Mouse (Mus musculus): ENCODE results near the gene Syn3. TPM values are rescaled to one million over a fixed set of nuclear protein-coding genes. Genes with fewer than 3 reads are reported as not detected.

The Syn3 gene
- polyA plus RNA-seq, 1 experiment = 0.75 TPM

GRCm38 (mm10) chr10:86371561-86371960 is 127.1 kb downstream of the Syn3 start:
- H3K27ac ChIP-seq (ENCODE audit: insufficient read depth, low read depth, low read length) = no peak overlapping the region
- TF ChIP-seq POLR2A (IDR thresholded peaks at IDR 0.05; ENCODE audit: low read depth, low read length) = no peak
- no peak for TF ChIP-seq CTCF (IDR thresholded peaks at IDR 0.05; ENCODE audit: extremely low read depth, insufficient read length, insufficient replicate concordance, low read depth, low read length)
- no peaks in the 10 kb centered on the region for H3K4me1 ChIP-seq (ENCODE audit: control insufficient read depth, insufficient read depth, insufficient read length, low read length)
- no peaks in the 10 kb centered on the region for H3K36me3 ChIP-seq (ENCODE audit: control insufficient read depth, insufficient read depth, low read length)
- no peak overlapping the region for H3K4me3 ChIP-seq (ENCODE audit: low read depth, low read length)
- no peaks in the 10 kb centered on the region for H3K27me3 ChIP-seq (ENCODE audit: control insufficient read depth, insufficient read depth, low read length)

DNA sequence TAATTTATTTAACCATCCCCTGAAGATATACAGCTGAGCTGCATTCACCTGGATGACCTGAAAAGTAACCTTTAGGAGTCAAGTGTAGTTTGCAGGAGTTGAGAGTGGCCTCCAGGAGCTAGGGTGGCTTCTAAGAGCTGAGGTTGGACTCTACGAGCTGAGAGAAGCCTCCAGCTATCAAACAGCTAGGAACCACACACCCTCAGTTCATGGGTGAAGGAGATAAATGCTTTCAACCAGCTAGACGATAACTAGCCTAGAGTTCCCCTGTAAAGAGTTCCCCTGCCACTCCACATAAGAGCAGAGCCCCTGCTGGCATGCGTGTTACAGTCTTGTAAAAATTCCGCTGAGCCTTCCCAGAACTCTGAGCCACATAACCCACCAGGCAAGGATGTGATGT is 129.3 kb downstream of the Syn3 start:
- WGBS = 85% methylated on average over 4 of the region's 4 CpGs
- H3K4me1 ChIP-seq (ENCODE audit: control insufficient read depth, insufficient read depth, insufficient read length, low read length) = no peaks in the 10 kb centered on the region
- no peak for TF ChIP-seq CTCF (IDR thresholded peaks at IDR 0.05; ENCODE audit: extremely low read depth, insufficient read length, insufficient replicate concordance, low read depth, low read length)
- TF ChIP-seq POLR2A (IDR thresholded peaks at IDR 0.05; ENCODE audit: low read depth, low read length) = no peak
- no peak overlapping the region for H3K27ac ChIP-seq (ENCODE audit: insufficient read depth, low read depth, low read length)
- no peaks in the 10 kb centered on the region for H3K27me3 ChIP-seq (ENCODE audit: control insufficient read depth, insufficient read depth, low read length)
- no peak overlapping the region for H3K4me3 ChIP-seq (ENCODE audit: low read depth, low read length)
- no peaks in the 10 kb centered on the region for H3K36me3 ChIP-seq (ENCODE audit: control insufficient read depth, insufficient read depth, low read length)

- no peak overlapping the region for H3K4me3 ChIP-seq (ENCODE audit: low read depth, low read length)
- no peaks in the 10 kb centered on the region for H3K27me3 ChIP-seq (ENCODE audit: control insufficient read depth, insufficient read depth, low read length)
- no peaks in the 10 kb centered on the region for H3K4me1 ChIP-seq (ENCODE audit: control insufficient read depth, insufficient read depth, insufficient read length, low read length)
- no peak overlapping the region for H3K27ac ChIP-seq (ENCODE audit: insufficient read depth, low read depth, low read length)
- TF ChIP-seq CTCF (IDR thresholded peaks at IDR 0.05; ENCODE audit: extremely low read depth, insufficient read length, insufficient replicate concordance, low read depth, low read length) (no peak), POLR2A (IDR thresholded peaks at IDR 0.05; ENCODE audit: low read depth, low read length) (no peak)
- H3K36me3 ChIP-seq (ENCODE audit: control insufficient read depth, insufficient read depth, low read length) = no peaks in the 10 kb centered on the region
- 70% methylated on average over 12 of the region's 12 CpGs for WGBS
Observed at GRCm38 (mm10) chr10:86368811-86369210, 129.9 kb downstream of the Syn3 start.

DNA sequence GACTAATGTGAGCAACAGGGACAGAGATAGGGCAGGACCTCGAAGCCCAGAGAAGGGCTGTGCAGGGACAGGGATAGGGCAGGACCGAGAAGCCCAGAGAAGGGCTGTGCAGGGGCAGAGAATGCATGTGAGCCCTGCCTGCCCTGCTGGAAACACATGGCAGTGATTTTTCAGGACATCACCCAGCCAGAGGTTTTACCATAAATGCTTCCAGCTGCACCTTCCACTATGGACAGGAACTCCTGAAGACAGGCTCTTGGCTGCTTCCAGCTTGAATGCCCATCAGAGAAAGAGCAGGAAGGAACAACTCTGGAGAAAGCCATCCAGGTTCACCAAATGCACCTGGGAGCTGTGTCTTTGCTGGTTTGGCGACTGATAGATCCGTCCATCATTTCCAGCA is 131.3 kb downstream of the Syn3 start:
- Histone ChIP-seq H3K36me3 (ENCODE audit: control insufficient read depth, insufficient read depth, low read length) (no peaks in the 10 kb centered on the region), H3K27ac (ENCODE audit: insufficient read depth, low read depth, low read length) (no peak overlapping the region), H3K4me1 (ENCODE audit: control insufficient read depth, insufficient read depth, insufficient read length, low read length) (no peaks in the 10 kb centered on the region), H3K27me3 (ENCODE audit: control insufficient read depth, insufficient read depth, low read length) (no peaks in the 10 kb centered on the region), H3K4me3 (ENCODE audit: low read depth, low read length) (no peak overlapping the region)
- TF ChIP-seq CTCF (IDR thresholded peaks at IDR 0.05; ENCODE audit: extremely low read depth, insufficient read length, insufficient replicate concordance, low read depth, low read length) (no peak), POLR2A (IDR thresholded peaks at IDR 0.05; ENCODE audit: low read depth, low read length) (no peak)
- WGBS = 91% methylated on average over 4 of the region's 4 CpGs

GRCm38 (mm10) chr10:86365632-86366092 is 133.0 kb downstream of the Syn3 start:
- Histone ChIP-seq H3K36me3 (ENCODE audit: control insufficient read depth, insufficient read depth, low read length) (no peaks in the 10 kb centered on the region), H3K4me3 (ENCODE audit: low read depth, low read length) (no peak overlapping the region), H3K4me1 (ENCODE audit: control insufficient read depth, insufficient read depth, insufficient read length, low read length) (no peaks in the 10 kb centered on the region), H3K27ac (ENCODE audit: insufficient read depth, low read depth, low read length) (no peak overlapping the region), H3K27me3 (ENCODE audit: control insufficient read depth, insufficient read depth, low read length) (no peaks in the 10 kb centered on the region)
- no peak for TF ChIP-seq POLR2A (IDR thresholded peaks at IDR 0.05; ENCODE audit: low read depth, low read length)
- TF ChIP-seq CTCF (IDR thresholded peaks at IDR 0.05; ENCODE audit: extremely low read depth, insufficient read length, insufficient replicate concordance, low read depth, low read length) = no peak
- 59% methylated on average over 5 of the region's 5 CpGs for WGBS

- no peak overlapping the region for H3K27ac ChIP-seq (ENCODE audit: insufficient read depth, low read depth, low read length)
- H3K4me3 ChIP-seq (ENCODE audit: low read depth, low read length) = no peak overlapping the region
- 85% methylated on average over 8 of the region's 8 CpGs for WGBS
- no peaks in the 10 kb centered on the region for H3K4me1 ChIP-seq (ENCODE audit: control insufficient read depth, insufficient read depth, insufficient read length, low read length)
- TF ChIP-seq POLR2A (IDR thresholded peaks at IDR 0.05; ENCODE audit: low read depth, low read length) = no peak
- TF ChIP-seq CTCF (IDR thresholded peaks at IDR 0.05; ENCODE audit: extremely low read depth, insufficient read length, insufficient replicate concordance, low read depth, low read length) = no peak
- no peaks in the 10 kb centered on the region for H3K27me3 ChIP-seq (ENCODE audit: control insufficient read depth, insufficient read depth, low read length)
- no peaks in the 10 kb centered on the region for H3K36me3 ChIP-seq (ENCODE audit: control insufficient read depth, insufficient read depth, low read length)
Observed at GRCm38 (mm10) chr10:86363669-86364309, 134.9 kb downstream of the Syn3 start.

GRCm38 (mm10) chr10:86359699-86360098 is 139.0 kb downstream of the Syn3 start:
- peaks cover 4% of the 10 kb centered on the region for H3K4me1 ChIP-seq (ENCODE audit: control insufficient read depth, insufficient read depth, insufficient read length, low read length)
- no peak overlapping the region for H3K4me3 ChIP-seq (ENCODE audit: low read depth, low read length)
- no peak for TF ChIP-seq CTCF (IDR thresholded peaks at IDR 0.05; ENCODE audit: extremely low read depth, insufficient read length, insufficient replicate concordance, low read depth, low read length)
- no peak for TF ChIP-seq POLR2A (IDR thresholded peaks at IDR 0.05; ENCODE audit: low read depth, low read length)
- no peak overlapping the region for H3K27ac ChIP-seq (ENCODE audit: insufficient read depth, low read depth, low read length)
- no peaks in the 10 kb centered on the region for H3K27me3 ChIP-seq (ENCODE audit: control insufficient read depth, insufficient read depth, low read length)
- WGBS = 74% methylated on average over 4 of the region's 4 CpGs
- H3K36me3 ChIP-seq (ENCODE audit: control insufficient read depth, insufficient read depth, low read length) = no peaks in the 10 kb centered on the region

Data from small intestine, adult 2 months (tissue).